Mouse (Mus musculus) lung, embryonic 14.5 days (tissue): ENCODE measurements around the gene Epha4. TPM values are rescaled to one million over a fixed set of nuclear protein-coding genes. Genes with fewer than 3 reads are reported as not detected.

Source experiments
- ATAC-seq: fragments of 200-750 bp; cut with Nextera tagmentation; 2 replicates; pipeline ENCODE4 v1.8.0; 2017; ENCODE audit warnings: mild to moderate bottlenecking, moderate TSS enrichment, moderate library complexity; ENCODE audit not compliant: insufficient read depth
- DNase-seq: peaks from one replicate; pipeline ENCODE4 v3.0.0-alpha.2; 2015
- H3K27ac ChIP-seq: fragments of 300-500 bp; sonication (generic); 2 replicates; pipeline ENCODE4 v1.5.1; 2014; ENCODE audit warnings: low read depth, mild to moderate bottlenecking, moderate library complexity
- H3K27me3 ChIP-seq: fragments of 300-500 bp; sonication (generic); 2 replicates; pipeline ENCODE4 v1.6.1; 2014; ENCODE audit warnings: low read length, control low read depth; ENCODE audit not compliant: insufficient read depth
- H3K36me3 ChIP-seq: fragments of 300-500 bp; sonication (generic); 2 replicates; pipeline ENCODE4 v1.6.1; 2014; ENCODE audit warnings: control low read depth; ENCODE audit not compliant: insufficient read depth
- H3K4me1 ChIP-seq: fragments of 300-500 bp; sonication (generic); 2 replicates; pipeline ENCODE4 v1.6.1; 2014; ENCODE audit warnings: antibody characterized with exemption, control low read depth; ENCODE audit not compliant: insufficient read depth
- H3K4me2 ChIP-seq: fragments of 300-500 bp; sonication (generic); 2 replicates; pipeline ENCODE4 v1.6.1; 2014; ENCODE audit warnings: mild to moderate bottlenecking
- H3K4me3 ChIP-seq: fragments of 300-500 bp; sonication (generic); 2 replicates; pipeline ENCODE4 v1.5.1; 2014; ENCODE audit warnings: low read depth, low read length
- H3K9ac ChIP-seq: fragments of 300-500 bp; sonication (generic); 2 replicates; pipeline ENCODE4 v1.6.1; 2014
- H3K9me3 ChIP-seq: fragments of 300-500 bp; sonication (generic); 2 replicates; pipeline ENCODE4 v1.6.1; 2016; ENCODE audit warnings: low read depth, low read length, control low read depth
- CTCF ChIP-seq: IDR thresholded peaks from 2 replicates; pipeline ENCODE4 v1.5.1; 2016; ENCODE audit warnings: antibody characterized with exemption, low read depth
- WGBS: fragments of 180-500 bp; shearing (Covaris S2); extraction: QIAGEN DNeasy Blood & Tissue Kit; methylation state at CpG from one replicate; pipeline ENCODE4 v1.1.7; 2014; 5-methylcytosine and 5-hydroxymethylcytosine counted together
- polyA plus RNA-seq: library from polyadenylated mRNA; unstranded; fragments of >200 nt; fragmentation: Nextera tagmentation; extraction: Ambion mirVana; gene quantifications from 2 replicates; pipeline ENCODE4 v1.2.1, GENCODE M21; 2014

Epha4 gene
- polyA plus RNA-seq, 1 experiment from 2014 or later: 18.0 TPM

GRCm38 (mm10) chr1:77421081-77421480 lies 93.8 kb downstream of the Epha4 start:
- 79% methylated on average over 3 of the region's 3 CpGs for WGBS
- Histone ChIP-seq H3K4me2 (no peak overlapping the region), H3K4me3 (no peak overlapping the region), H3K9me3 (no peaks in the 10 kb centered on the region), H3K27ac (no peak overlapping the region), H3K4me1 (no peaks in the 10 kb centered on the region), H3K27me3 (no peaks in the 10 kb centered on the region), H3K9ac (no peak overlapping the region), H3K36me3 (no peaks in the 10 kb centered on the region)
- DNase-seq (no peak), ATAC-seq (no peak)
- no peak for TF ChIP-seq CTCF

- no peak overlapping the region for H3K27ac ChIP-seq
- no peak overlapping the region for H3K4me3 ChIP-seq
- H3K9me3 ChIP-seq: no peaks in the 10 kb centered on the region
- ATAC-seq (no peak), DNase-seq (no peak)
- no peaks in the 10 kb centered on the region for H3K4me1 ChIP-seq
- no peak for TF ChIP-seq CTCF
- H3K4me2 ChIP-seq: no peak overlapping the region
- H3K27me3 ChIP-seq: no peaks in the 10 kb centered on the region
- H3K36me3 ChIP-seq: no peaks in the 10 kb centered on the region
- H3K9ac ChIP-seq: no peak overlapping the region
- WGBS: 64% methylated on average over 2 of the region's 2 CpGs
Observed at GRCm38 (mm10) chr1:77420348-77420747, 94.5 kb downstream of the Epha4 start.

GRCm38 (mm10) chr1:77416872-77417271 lies 98.0 kb downstream of the Epha4 start:
- 59% methylated on average over 4 of the region's 4 CpGs for WGBS
- Histone ChIP-seq H3K9ac (no peak overlapping the region), H3K36me3 (no peaks in the 10 kb centered on the region), H3K9me3 (no peaks in the 10 kb centered on the region), H3K4me2 (no peak overlapping the region), H3K27ac (no peak overlapping the region), H3K4me1 (no peaks in the 10 kb centered on the region; the same call in 1 of the 2 replicates), H3K27me3 (no peaks in the 10 kb centered on the region), H3K4me3 (no peak overlapping the region)
- DNase-seq (no peak), ATAC-seq (no peak)
- no peak for TF ChIP-seq CTCF

DNA sequence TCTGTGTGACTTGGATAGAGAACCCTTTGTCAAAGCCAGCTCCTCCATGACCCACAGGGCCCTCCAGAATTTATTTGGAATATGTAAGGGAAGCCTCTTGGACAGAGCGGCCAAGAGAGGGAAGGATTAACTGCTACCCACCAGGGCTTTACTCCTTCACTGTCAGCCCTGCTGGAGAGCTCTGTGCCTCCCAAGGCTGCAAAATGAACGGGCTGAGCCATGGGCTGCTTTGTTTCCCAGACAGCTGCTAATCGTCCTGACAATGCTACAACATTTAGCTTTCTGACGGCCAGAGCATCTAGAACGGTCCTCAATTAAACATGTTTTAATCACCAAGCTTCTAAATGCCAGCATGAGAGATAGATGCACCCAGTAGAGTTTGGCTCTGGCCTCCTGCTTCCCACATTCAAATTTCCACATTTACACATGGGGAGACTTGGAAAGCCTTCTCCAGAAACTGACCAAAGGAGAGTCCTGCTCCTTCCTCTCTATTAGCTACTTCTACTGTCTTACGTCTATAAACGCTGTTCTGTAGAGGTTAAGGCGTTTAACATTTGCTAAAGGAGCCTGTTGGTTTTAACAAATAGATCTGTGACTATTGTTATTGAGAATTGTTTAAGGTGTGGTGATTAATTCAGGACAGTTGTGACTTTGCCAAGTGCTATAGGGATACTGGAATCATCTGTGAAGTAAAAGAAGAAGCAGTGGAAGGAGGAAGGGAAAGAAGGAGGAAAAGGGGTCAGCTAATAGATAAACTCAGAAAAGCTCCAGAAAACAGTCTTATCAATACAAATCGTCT lies 101.8 kb downstream of the Epha4 start:
- H3K27me3 ChIP-seq: no peaks in the 10 kb centered on the region
- H3K9me3 ChIP-seq: no peaks in the 10 kb centered on the region
- no peak overlapping the region for H3K4me3 ChIP-seq
- no peak for DNase-seq
- no peaks in the 10 kb centered on the region; the same call in 1 of the 2 replicates for H3K4me1 ChIP-seq
- 0 out of 2 replicates have a peak, but pooled peaks have one; percentile 24 for ATAC-seq
- 48% methylated on average over 9 of the region's 9 CpGs for WGBS
- H3K4me2 ChIP-seq: no peak overlapping the region
- no peak overlapping the region for H3K9ac ChIP-seq
- TF ChIP-seq CTCF: no peak
- no peaks in the 10 kb centered on the region for H3K36me3 ChIP-seq
- no peak overlapping the region for H3K27ac ChIP-seq

DNA sequence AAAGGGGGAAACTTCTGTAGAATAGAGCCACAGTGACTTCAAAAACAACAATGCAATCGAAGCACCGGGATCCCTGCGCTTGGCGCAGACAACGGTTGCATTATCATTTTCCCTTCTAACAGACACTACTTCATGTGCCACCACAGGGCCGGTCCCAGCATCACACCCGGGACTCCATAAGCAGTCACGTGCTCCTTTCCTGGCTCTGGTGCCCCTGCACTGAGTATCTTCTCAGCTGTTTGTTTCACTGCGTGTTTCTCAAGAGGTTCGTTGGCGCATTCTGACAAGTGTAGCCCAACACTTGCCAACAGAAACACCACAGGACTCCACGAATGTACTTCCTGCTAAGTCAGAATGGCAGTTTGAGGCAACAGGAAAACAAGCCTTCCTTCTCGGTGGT lies 102.6 kb downstream of the Epha4 start:
- Histone ChIP-seq H3K9me3 (no peaks in the 10 kb centered on the region), H3K27ac (no peak overlapping the region), H3K4me1 (no peaks in the 10 kb centered on the region; the same call in 1 of the 2 replicates), H3K36me3 (no peaks in the 10 kb centered on the region), H3K4me3 (no peak overlapping the region), H3K9ac (no peak overlapping the region), H3K27me3 (no peaks in the 10 kb centered on the region), H3K4me2 (no peak overlapping the region)
- TF ChIP-seq CTCF: no peak
- 77% methylated on average over 13 of the region's 13 CpGs for WGBS
- no peak for ATAC-seq
- no peak for DNase-seq

DNA sequence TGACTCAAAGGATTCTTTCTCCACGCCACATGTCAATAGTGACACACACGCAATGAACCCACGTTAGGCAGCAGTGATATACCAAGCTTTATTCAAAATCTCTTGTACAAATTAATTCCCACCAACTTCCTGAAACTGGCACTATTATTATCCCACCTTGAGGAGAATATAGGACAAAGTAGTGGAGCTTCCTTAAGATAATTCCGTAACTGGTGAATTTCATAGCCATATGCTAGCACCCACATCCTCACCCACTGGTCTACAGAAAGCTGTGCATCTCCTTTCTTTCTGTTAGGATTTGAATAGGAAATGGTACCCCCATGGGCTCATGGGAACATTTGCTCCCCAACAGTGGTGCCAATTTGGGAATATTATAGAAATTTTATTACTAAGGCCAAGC lies 103.7 kb downstream of the Epha4 start:
- no peak overlapping the region for H3K9ac ChIP-seq
- H3K4me3 ChIP-seq: no peak overlapping the region
- TF ChIP-seq CTCF: no peak
- ATAC-seq (no peak), DNase-seq (no peak)
- no peaks in the 10 kb centered on the region for H3K9me3 ChIP-seq
- no peaks in the 10 kb centered on the region for H3K36me3 ChIP-seq
- H3K4me1 ChIP-seq: no peaks in the 10 kb centered on the region; the same call in 1 of the 2 replicates
- no peak overlapping the region for H3K27ac ChIP-seq
- WGBS: 91% methylated on average over 4 of the region's 4 CpGs
- no peak overlapping the region for H3K4me2 ChIP-seq
- no peaks in the 10 kb centered on the region for H3K27me3 ChIP-seq

GRCm38 (mm10) chr1:77410716-77411115 lies 104.2 kb downstream of the Epha4 start:
- Histone ChIP-seq H3K4me2 (no peak overlapping the region), H3K36me3 (no peaks in the 10 kb centered on the region), H3K9ac (no peak overlapping the region), H3K4me3 (no peak overlapping the region), H3K4me1 (no peaks in the 10 kb centered on the region; the same call in 1 of the 2 replicates), H3K9me3 (no peaks in the 10 kb centered on the region), H3K27ac (no peak overlapping the region), H3K27me3 (no peaks in the 10 kb centered on the region)
- WGBS: 91% methylated on average over 2 of the region's 2 CpGs
- DNase-seq (no peak), ATAC-seq (no peak)
- TF ChIP-seq CTCF: no peak
